Mouse (Mus musculus) lung, adult 18-20 months (tissue): Measurements from ENCODE around the gene Foxj1.

Experiments
- DNase-seq, 2 experiments: peaks; one replicate each; pipeline ENCODE4 v3.0.0; 2022; ENCODE audit warnings: mixed read lengths in 2 of 2

The Foxj1 gene

DNA sequence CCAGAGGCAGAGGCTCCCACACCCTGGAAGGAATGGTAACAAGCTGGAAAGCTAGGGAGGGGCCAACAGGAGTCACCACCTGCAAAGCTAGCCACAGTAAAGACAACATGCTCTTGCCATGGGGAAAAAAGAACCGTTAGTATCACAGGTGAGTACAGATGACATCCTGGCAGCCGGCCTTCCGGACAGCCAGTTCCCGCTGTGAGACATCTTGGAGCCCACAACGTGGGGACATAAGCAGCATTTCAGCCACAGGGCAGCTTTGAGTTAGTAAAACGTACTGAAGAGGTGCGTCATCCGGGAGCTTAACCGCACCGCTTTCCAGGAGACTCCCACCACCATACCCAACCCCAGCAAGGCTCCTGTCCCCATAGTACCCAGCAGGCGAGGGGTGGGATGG lies 37.0 kb downstream of the Foxj1 start:
- no peak for DNase-seq

DNA sequence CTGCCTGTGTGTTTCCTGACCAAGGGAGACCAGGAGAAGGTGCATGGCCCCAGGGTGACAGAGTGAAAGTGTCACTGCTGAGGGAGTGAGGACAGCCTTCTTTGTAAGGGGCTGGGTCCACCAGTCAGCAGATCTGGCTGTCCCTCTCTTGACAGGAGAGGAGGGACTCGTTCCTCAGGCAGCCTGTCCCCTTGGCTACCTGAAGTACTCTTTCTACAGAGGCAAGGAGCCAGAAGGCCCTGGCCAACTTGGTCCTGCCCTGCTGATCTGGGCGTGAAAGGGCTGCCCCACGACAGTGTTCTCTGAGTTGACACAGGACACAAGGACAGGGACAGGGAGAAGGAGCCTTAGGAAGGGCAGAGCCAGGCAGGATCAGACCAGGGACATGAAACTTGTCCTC lies 38.2 kb downstream of the Foxj1 start:
- DNase-seq: peak; percentile 46 to 73

DNA sequence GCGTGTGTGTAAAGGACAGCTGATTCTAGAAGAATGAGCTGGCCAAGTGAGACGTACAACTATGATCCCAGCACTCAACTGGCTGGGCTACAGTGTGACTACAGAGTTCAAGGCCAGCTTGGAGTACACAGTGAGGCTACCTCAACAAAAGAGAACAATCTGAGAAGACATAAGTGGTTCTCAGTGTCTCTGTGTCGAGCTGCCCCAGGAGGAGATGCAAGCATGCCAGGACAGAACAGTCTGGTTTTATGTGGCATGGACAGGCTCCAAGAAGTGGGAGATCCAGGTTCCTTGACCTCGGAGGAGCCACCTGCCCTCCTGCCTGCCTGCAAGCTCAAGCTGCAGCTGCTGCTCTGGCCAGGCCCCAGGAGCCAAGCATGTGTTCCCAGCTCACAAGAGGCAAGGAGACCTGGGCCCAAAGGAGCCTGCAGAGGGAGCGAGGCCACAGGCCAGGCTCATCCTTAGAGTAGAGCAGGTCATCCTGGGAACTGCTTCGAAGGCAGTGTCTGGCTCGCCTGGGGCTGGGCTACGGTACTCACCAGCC lies 38.9 kb downstream of the Foxj1 start:
- DNase-seq: no peak

DNA sequence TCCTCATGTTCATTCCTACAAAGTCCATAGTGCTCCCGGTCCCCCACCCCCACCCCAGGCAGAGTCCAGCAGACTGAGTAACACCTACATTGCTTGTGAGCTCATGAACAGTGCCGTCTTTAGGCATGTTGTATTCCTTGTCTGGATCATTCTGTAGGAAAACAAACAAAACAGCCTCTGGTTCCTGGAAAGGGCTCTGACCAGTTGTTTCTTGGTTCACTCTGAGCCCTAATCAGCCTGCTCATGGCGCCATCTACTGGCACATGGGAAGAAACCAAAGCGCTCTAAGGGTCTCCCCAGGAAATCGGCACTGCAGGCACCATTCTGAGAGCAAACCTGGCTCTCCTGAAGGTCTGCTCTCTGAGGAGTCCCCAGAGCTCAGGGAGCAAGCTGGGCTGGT lies 40.9 kb downstream of the Foxj1 start:
- DNase-seq: peak; percentile 39 to 67

GRCm38 (mm10) chr11:116293538-116294137 lies 41.6 kb downstream of the Foxj1 start:
- DNase-seq: no peak

GRCm38 (mm10) chr11:116292401-116292800 lies 42.8 kb downstream of the Foxj1 start:
- DNase-seq: no peak

GRCm38 (mm10) chr11:116290556-116290955 lies 44.6 kb downstream of the Foxj1 start:
- DNase-seq: no peak

DNA sequence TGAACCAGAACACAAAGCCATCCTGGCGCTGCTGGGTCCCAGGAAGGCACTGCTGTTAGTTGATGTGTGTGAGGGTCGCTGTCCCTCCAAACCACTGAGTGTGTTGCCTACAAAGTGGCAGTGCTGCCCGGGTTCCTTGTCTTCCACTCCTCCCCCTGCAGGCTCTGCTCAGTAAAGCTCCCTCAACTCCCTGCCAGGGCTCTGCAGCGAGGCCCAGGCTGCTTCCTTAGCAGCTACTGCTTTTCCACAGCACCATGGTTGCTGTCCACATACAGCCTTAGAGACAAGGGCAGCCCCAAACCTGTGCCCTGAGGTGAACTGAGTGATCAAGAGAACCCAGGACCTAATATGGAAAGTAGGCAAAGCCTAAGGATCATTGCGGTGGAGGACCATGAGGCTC lies 47.8 kb downstream of the Foxj1 start:
- DNase-seq: no peak

GRCm38 (mm10) chr11:116285770-116286191 lies 49.4 kb downstream of the Foxj1 start:
- DNase-seq: no peak

- DNase-seq: no peak
Observed at GRCm38 (mm10) chr11:116283982-116284381, 51.2 kb downstream of the Foxj1 start.

DNA sequence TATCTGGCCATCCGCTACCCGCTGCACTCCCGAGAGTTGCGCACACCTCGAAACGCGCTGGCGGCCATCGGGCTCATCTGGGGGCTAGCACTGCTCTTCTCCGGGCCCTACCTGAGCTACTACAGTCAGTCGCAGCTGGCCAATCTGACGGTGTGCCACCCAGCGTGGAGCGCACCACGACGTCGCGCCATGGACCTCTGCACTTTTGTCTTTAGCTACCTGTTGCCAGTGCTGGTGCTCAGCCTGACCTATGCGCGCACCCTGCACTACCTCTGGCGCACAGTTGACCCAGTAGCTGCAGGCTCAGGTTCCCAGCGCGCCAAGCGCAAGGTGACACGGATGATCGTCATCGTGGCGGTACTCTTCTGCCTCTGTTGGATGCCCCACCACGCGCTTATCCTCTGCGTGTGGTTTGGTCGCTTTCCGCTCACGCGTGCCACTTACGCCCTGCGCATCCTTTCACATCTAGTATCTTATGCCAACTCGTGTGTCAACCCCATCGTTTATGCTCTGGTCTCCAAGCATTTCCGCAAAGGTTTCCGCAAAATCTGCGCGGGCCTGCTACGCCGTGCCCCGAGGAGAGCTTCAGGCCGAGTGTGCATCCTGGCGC lies 52.2 kb downstream of the Foxj1 start:
- no peak for DNase-seq

DNA sequence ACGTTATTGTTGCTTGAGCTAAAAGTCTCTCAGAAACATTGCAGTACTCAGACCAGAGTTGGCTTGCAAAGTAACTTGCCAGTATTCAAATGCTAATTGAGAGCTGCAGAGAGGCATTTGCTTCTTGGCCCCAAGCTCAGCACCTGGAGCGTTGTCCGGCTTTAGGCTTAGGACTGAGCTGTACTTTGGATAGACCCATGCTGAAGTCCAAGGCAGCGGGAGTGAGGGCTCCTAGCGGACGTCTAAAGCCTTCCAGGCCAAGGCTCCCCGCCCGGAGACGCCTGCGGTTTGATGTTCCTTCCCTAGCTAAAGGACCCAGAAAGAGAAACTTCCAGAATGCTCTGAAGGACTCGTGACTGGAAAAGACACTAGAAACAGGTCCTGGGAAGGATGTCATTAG lies 53.1 kb downstream of the Foxj1 start:
- no peak for DNase-seq

DNA sequence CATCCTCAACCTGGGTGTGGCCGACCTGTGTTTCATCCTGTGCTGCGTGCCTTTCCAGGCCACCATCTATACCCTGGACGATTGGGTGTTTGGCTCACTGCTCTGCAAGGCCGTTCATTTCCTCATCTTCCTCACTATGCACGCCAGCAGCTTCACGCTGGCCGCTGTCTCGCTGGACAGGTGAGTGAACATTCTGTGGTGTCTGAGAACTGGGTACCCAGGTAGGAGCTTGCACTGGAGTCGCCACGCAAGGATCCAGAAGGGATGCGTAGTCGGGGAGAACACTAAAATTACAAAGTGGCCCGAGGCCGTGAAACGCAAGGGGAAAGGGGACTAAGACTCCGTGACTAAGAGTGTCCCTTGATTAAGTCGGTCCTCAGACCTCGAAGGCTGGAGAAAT lies 53.5 kb downstream of the Foxj1 start:
- no peak for DNase-seq

GRCm38 (mm10) chr11:116280751-116281663 lies 54.2 kb downstream of the Foxj1 start, which contains the start of gene Galr2:
TSS of gene Galr2 (plus strand) at chr11:116280939.
- DNase-seq: no peak
